Mouse (Mus musculus): ENCODE results near the gene Galnt7.

The Galnt7 gene
- long read RNA-seq, experiment 1, full-length matches to known transcripts, result 3 of 11 reads
- long read RNA-seq, experiment 1, partial matches to known transcripts, result 4 of 11 reads
- long read RNA-seq, experiment 1, other reads (novel, unspliced or antisense), result 4 of 11 reads
- long read RNA-seq, experiment 2, full-length matches to known transcripts, result 7 of 14 reads
- long read RNA-seq, experiment 2, partial matches to known transcripts, result 5 of 14 reads
- long read RNA-seq, experiment 2, other reads (novel, unspliced or antisense), result 2 of 14 reads

- intact Hi-C loops (cut with DNase I), result loop anchor here (5.0 kb wide), 2 partner anchors 75 to 140 kb away; no protein-coding TSS in a partner anchor
These were observed at the start of gene Galnt7 for GRCm38 (mm10) chr8:57652456-57653055. Gene Galnt7 (minus strand): TSS chr8:57653032.

DNA sequence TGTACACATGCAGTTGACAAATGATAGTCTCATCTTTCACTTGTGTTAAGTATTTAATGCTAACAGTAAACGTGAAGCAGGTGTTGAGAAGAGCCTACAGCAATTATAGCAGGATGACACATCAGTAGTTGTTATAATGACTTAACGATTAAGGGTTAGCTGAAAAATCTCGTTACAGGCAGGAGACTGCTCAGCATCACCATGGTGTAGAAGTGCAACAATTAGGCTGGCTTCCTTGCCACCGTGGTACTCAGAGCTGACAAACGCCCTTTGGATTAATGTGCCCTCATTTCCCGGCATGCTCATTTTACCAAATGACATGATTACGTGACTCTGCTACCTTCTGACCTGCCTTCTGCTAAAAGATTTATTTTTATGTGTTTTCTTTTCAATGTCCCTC is 35.8 kb upstream of the Galnt7 start:
- intact Hi-C loops (cut with DNase I), result no loop called here

DNA sequence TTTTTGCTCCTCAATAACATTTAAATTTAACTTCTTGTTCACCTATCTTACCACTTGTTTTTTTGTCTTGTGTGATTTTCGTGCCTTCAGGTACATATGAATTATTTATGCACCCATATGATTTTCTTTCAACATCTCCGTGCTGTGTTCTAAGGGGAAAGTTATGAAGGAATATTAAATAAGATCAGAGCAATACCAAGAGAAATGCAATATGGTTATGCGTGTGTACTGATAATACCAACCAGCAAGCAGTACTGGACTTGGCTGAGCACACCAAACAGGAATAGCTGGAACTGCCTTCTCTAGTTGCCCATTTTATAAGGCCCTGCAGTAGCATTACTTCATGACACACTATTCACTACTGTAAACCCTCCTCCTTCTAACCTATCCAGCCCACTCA is 33.0 kb upstream of the Galnt7 start:
- intact Hi-C loops (cut with DNase I), result no loop called here

- intact Hi-C loops (cut with DNase I), result no loop called here
These were observed 27.2 kb upstream of the Galnt7 start for GRCm38 (mm10) chr8:57680044-57680443.

GRCm38 (mm10) chr8:57664121-57664520 is 11.3 kb upstream of the Galnt7 start:
- intact Hi-C loops (cut with DNase I), result no loop called here

DNA sequence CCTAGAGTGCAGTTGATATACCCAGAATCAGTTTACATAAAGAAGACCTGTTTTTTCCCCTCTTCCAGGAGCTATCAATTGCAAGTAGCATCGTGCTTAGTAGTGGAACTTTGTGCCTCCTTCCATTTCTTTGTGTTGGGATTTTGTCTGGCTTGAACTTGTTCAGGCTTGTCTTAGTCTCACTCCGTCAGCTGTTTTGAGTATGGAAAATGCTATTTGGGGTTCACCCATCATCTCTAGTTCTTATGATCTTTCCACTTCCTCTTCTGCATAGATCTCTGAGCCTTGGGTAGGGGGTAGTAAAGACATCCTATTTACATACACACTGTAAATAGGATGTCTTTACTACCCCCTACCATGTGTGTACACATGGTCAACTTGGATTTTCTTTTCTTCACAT is 7.2 kb upstream of the Galnt7 start:
- intact Hi-C loops (cut with DNase I), result no loop called here

- intact Hi-C loops (cut with DNase I), result no loop called here
These were observed 3.6 kb upstream of the Galnt7 start for GRCm38 (mm10) chr8:57656446-57656845.

GRCm38 (mm10) chr8:57654146-57654545 is 1.3 kb upstream of the Galnt7 start:
- intact Hi-C loops (cut with DNase I), result loop anchor here (5.0 kb wide), 2 partner anchors 77 to 138 kb away; no protein-coding TSS in a partner anchor

DNA sequence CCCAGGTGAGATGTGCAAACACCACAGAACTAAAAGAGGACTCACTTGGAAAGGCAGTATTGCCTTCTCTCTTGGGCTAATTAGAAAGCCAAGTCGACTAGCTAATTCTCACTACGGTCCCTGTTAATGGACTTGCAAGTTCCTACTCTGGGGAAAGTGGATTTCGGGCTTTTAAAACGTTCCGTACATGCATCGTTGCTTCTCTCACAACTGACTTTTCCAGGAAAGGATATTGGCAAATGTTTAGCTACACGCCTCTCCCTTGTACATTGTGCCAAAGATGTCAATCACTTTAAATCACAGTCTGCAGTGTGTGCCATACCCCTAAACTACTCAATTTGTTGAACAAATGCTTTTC is 915 bp upstream of the Galnt7 start:
- intact Hi-C loops (cut with DNase I), result loop anchor here (5.0 kb wide), 2 partner anchors 76 to 139 kb away; no protein-coding TSS in a partner anchor

- intact Hi-C loops (cut with DNase I), result loop anchor here (5.0 kb wide), 2 partner anchors 76 to 139 kb away; no protein-coding TSS in a partner anchor
These were observed 380 bp upstream of the Galnt7 start for GRCm38 (mm10) chr8:57653056-57653767.

GRCm38 (mm10) chr8:57651689-57652455 is 960 bp downstream of the Galnt7 start:
- intact Hi-C loops (cut with DNase I), result loop anchor here (5.0 kb wide), 2 partner anchors 75 to 140 kb away; no protein-coding TSS in a partner anchor

DNA sequence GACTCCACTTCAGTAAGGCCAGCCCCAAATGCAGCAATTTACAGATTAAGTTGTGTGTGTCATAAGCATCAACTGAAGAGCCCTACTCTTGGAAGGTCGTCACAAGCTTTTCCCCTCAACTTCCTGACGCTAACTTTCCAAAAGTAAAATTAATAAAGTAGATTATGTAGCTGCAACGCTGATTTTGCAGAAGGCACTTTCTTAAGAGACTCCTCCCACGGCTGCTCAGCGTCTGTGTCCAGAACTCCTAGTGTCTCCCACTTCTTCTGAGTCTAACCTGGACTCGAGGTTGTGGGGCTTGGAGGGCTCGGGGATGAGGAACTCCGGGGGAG is 1.5 kb downstream of the Galnt7 start:
- intact Hi-C loops (cut with DNase I), result loop anchor here (5.0 kb wide), 2 partner anchors 74 to 141 kb away; no protein-coding TSS in a partner anchor

- intact Hi-C loops (cut with DNase I), result loop anchor here (5.0 kb wide), 2 partner anchors 73 to 142 kb away; no protein-coding TSS in a partner anchor
These were observed 2.6 kb downstream of the Galnt7 start for GRCm38 (mm10) chr8:57650216-57650615.

DNA sequence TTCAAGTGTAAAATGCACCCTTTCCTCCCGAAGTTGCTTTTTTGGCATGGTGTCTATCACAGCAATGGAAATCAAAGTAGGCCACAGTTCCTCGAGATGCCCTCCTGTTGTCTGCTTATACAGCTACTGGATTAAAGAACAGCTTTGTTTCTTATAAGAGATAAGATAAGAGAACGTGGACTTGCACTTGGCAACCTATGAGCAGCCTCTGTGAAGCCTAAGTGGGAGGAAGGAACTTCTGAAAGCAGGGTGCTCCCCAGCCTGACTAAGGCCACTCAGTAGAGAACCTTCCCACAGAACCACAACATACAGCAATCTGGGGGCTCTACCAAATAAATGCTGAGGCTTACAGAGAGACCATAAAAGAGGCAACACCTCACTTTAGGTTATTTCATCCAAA is 5.3 kb downstream of the Galnt7 start:
- intact Hi-C loops (cut with DNase I), result no loop called here

DNA sequence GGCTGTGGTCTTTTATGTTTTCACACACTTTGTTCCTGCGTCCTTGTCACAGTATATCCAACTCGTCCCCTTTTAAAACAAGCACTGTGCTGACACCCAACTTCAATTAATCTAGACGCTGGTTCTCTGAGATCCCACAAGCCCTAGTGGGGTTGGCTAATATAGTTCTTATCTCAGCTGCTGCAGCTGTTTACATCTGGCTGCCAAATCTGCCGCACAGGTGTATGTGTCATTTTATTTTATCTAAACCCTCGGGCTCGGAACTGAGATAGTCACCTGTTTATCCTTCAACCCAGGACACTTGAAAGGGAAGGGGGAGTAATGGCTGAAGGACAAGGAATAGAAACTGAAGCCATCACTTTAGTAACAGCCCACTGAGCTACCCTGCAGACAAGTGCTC is 8.6 kb downstream of the Galnt7 start:
- intact Hi-C loops (cut with DNase I), result no loop called here

DNA sequence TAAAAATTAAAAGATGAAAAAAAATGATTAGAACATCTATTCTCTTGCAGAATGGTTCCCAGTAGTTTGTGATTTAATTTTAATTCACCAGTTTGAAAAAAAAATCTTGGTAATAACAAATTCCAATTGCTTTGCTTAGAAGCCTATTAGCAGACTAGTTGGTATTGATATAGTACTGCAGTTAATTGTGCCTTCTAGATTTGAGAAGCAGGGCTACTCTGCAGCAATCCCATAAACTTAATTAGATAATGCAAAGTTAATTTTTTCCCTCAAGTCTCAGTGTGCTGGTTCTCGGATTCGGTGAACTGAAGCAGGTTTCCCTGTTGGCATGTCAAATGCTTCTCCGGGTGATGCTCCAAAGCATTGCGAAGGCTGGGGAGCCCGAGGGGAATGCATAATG is 10.1 kb downstream of the Galnt7 start:
- intact Hi-C loops (cut with DNase I), result no loop called here

GRCm38 (mm10) chr8:57638925-57639324 is 13.9 kb downstream of the Galnt7 start:
- intact Hi-C loops (cut with DNase I), result no loop called here

DNA sequence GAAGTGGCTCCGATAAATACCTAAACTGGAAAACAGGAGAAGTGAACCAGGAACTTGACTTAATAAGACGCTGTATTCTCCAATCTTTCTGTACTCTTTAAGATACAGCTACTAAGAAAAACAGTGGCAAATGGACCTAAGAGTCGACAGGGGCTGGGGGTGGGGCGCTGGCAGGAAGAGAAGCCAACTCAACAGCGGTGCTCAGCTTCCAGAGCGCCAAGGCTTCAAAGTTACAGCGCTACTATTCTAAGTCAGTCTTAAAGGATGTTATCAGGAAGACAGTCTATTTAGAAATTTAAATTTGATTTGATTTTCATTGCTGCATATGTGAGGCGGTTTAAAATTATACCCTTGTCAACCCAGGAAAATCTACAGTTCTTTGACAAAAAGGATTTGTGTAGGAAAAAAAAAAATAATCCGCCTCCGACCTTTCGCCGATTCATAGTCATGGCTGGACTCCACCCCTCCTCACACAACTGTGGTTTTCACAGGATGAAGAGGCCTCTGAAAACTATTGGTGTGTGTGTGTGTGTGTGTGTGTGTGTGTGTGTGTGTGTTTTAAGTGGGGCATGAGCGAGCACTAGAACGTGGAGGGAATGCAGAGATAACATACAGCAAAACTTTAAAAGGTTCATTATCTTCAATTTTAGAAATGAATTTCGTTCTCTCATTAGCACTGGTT is 15.1 kb downstream of the Galnt7 start:
- intact Hi-C loops (cut with DNase I), result no loop called here

- intact Hi-C loops (cut with DNase I), result no loop called here
These were observed 16.1 kb downstream of the Galnt7 start for GRCm38 (mm10) chr8:57636698-57637097.

GRCm38 (mm10) chr8:57636281-57636680 is 16.6 kb downstream of the Galnt7 start:
- intact Hi-C loops (cut with DNase I), result no loop called here

DNA sequence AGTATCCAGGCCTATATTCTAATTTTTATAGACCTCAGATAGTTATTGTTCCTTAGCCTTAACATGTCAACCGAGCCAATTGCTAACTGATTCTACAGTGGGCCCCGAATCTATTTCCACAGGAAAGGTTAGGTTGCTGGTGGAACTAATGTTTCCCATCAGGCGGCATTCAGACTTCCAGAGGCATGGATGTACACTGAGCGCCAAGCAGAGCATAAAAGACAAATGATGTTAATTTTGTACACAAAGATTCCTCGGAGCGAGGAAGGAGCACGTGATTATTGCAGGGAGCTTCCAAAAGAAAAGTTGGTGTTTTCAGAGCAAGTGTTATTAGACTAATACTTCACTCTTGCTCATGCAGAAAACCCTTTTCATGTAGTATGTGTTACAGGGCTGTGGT is 21.1 kb downstream of the Galnt7 start:
- intact Hi-C loops (cut with DNase I), result no loop called here
